Mouse (Mus musculus) mouse embryonic stem cell (cell line): ENCODE measurements around the gene Tmem191c.

Experiments used
- in situ Hi-C, 2 experiments: fragments of 300-500 bp; cut with MboI; formaldehyde crosslinking; loops; 1 replicate in 1 of 2; 3 replicates in 1 of 2; pipeline ENCODE4 v1.14.3; 2019 to 2020; ENCODE audit warnings: low sequenced_read_pairs in 2 of 2, low pct_unique_long_range_greater_than_20kb in 1 of 2, mixed read lengths in 1 of 2; ENCODE audit not compliant: unreplicated experiment in 1 of 2

The Tmem191c gene

DNA sequence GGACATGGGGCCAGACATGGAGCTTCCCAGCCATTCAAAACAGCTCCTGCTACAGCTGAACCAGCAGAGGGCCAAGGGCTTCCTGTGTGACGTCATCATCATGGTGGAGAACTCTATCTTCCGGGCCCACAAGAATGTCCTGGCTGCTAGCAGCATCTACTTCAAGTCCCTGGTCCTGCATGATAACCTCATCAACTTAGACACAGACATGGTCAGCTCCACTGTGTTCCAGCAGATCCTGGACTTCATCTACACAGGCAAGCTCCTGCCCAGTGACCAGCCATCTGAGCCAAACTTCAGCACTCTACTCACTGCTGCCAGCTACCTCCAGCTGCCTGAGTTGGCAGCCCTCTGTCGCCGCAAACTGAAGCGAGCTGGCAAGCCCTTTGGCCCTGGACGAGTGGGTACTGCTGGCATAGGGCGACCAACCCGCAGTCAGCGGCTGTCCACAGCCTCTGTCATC lies 18.5 kb upstream of the Tmem191c start:
- in situ Hi-C loops, result no loop called here

DNA sequence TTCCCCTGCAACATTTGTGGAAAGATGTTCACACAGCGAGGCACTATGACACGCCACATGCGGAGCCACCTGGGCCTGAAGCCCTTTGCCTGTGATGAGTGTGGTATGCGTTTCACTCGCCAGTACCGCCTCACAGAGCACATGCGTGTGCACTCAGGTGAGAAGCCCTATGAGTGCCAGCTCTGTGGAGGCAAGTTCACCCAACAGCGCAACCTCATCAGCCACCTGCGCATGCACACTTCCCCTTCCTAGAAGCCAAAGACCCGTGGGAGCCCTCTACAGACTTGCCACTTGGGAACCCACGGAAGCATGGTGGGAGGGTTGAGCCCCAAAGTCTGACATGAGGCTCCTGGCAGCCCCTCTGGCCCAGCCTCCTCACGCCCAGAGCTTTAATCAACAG lies 17.0 kb upstream of the Tmem191c start:
- in situ Hi-C loops, result no loop called here

- in situ Hi-C loops, result loop anchor here in 1 of 2 experiments (5.0 kb wide), 1 partner anchor 54 kb away; the partner anchor contains the start of gene Rimbp3
These were observed 14.5 kb upstream of the Tmem191c start for GRCm38 (mm10) chr16:17261341-17261740.

GRCm38 (mm10) chr16:17266113-17266512 lies 9.8 kb upstream of the Tmem191c start:
- in situ Hi-C loops, result no loop called here

DNA sequence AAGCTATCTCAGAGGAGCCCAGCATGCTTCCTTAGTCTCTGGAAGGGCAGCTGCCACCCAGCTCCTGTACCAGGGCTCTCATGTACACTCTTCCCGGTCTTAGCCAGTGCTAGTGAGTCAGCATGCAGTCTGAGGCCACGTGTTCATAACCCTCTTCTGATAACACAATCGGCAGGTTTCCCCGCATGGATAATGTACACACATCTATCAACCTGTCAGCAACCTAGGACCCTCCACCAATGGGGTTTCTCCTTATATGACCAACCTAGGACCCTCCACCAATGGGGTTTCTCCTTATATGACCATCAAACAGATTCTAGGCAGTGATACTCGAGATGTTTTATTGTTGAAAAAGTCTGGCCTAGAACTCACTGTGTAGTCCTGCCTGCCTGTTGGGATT lies 7.9 kb upstream of the Tmem191c start:
- in situ Hi-C loops, result no loop called here

DNA sequence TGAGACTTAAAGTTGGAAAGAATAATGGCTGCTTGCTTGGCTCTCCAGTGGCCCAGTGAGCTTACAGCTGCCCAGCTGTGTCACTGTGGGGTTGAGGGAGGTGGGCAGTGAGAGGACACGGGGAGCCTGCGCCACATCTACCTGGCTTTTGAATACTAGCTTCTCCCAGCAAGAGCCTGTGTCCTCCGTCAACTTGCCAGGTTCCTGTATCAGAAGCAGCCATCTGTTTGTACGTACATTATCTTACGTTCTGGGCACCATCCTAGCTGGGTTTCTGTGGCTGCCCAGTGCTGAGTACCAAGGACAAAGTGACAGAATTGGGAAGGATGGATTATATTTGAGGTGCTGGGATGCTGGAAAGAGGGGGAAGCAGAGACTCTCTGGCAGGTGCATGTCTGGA lies 6.0 kb upstream of the Tmem191c start:
- in situ Hi-C loops, result no loop called here

DNA sequence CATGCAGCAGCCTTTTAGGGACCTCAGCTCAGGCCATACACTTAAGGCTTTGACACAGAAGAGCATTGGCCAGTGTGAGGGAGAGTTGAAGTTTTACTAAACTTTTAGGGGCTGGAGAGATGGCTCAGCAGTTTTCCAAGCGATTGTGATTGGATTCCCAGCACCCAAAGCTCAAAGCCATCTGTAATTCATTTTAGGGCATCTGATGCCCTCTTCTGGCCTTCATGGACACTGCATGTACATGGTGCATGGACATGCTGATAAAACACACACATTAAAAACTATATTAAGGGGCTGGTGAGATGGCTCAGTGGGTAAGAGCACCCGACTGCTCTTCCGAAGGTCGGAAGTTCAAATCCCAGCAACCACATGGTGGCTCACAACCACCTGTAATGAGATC lies 4.8 kb upstream of the Tmem191c start:
- in situ Hi-C loops, result no loop called here

DNA sequence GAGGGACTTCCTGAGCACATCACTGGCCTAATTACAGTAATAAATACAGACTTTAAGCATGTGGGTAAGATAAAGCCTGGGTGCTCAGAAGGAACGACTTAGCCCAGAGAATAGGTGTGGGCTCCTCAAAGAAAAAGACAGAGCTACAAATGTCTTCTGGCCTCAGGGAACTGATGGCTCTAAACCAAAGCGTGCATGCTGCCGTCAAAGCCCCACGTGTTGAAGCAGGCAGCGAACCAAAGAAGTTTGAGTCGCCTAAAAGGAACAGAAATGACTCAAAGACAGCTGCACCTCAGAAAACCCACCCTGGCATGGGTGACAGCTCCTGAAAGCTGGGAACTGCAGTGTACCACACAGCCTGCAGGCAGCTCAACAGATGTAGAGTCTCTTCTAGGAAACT lies 4.0 kb upstream of the Tmem191c start:
- in situ Hi-C loops, result no loop called here

- in situ Hi-C loops, result no loop called here
These were observed 581 bp downstream of the Tmem191c start for GRCm38 (mm10) chr16:17276164-17277151.

- in situ Hi-C loops, result no loop called here
These were observed 1.7 kb downstream of the Tmem191c start for GRCm38 (mm10) chr16:17277342-17278211.

- in situ Hi-C loops, result loop anchor here (5.0 kb wide), 2 partner anchors 78 to 198 kb away; partner anchors contain the start of gene Ube2l3 (in 2 of the 2)
These were observed 4.6 kb downstream of the Tmem191c start for GRCm38 (mm10) chr16:17280471-17280870.

DNA sequence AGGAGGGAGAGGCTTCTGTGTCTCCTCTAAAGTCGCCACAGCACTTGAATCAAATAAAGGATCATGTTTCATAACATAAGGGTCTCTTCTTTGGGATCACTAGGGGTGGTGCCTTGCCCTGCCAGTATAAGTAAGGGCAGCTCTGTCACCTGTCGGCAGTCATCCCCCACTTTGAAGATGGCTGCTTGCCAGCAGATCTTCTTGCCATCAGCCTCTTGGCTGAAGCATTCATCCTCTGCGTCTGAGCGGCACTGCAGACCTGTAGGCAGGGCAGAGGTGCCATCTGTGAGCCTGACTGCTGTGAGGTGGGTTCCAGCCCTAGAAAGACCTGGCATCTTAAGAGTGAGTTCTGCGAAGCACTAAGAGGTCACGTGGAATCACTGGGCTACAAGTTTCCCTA lies 7.3 kb downstream of the Tmem191c start:
- in situ Hi-C loops, result loop anchor here (5.0 kb wide), 2 partner anchors 81 to 201 kb away; partner anchors contain the start of gene Ube2l3 (in 2 of the 2)

GRCm38 (mm10) chr16:17287103-17287502 lies 11.2 kb downstream of the Tmem191c start:
- in situ Hi-C loops, result no loop called here

DNA sequence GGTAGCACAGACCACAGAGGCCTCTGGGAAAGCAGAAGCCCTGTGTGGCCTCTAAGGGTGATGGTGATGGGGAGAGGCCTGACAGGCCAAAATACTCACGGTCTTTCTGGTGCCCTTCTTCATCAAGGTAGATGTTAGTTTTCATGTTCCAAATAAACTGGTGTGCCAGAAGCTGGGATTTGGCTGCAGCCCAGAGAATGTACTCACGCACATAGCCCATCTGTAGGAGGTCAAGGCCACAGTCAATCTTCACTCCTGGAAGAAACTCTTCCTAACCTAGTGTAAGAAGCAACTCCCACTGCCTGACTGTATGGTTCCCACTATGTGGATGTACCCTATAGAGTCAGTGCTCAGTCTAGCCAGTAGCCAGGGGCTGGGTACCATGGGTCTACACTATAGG lies 15.1 kb downstream of the Tmem191c start:
- in situ Hi-C loops, result no loop called here

DNA sequence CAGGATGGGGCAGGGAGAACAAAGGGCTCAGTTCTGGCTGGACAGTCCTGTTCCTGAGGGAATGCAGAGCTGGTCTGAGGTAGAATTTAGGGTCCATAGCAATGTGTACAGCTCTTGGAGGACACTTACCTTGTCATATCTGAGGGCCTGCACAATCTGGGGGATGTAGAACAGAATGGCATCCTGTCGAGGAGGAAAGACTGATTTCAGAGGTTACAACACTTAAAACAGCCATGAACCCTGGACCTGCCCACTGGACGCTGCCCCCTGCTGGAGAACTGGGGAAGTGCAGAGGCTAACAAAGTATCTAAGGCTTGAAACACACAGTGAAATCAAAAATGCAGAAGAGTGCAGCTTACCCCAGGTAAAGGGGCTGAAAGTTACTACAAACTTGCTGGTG lies 16.9 kb downstream of the Tmem191c start:
- in situ Hi-C loops, result no loop called here

DNA sequence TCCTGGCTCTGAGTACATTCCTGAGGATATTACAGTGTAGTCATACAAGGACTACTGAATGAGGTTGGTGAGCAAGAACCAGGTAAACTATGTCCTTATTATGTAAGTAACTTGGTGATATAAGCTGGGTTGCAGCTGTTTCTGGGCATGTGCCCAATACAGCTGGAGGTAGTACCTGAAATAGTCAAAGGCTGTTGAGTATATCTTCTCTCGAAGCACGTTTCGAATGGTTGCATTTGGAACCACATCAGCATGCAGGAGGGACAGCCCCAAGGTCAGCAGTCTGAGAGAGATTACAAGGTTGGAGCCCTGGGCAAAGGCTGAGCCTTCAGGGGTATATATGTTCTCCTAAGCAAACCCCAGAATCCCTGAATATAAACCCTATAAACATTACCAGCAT lies 24.9 kb downstream of the Tmem191c start:
- in situ Hi-C loops, result no loop called here

DNA sequence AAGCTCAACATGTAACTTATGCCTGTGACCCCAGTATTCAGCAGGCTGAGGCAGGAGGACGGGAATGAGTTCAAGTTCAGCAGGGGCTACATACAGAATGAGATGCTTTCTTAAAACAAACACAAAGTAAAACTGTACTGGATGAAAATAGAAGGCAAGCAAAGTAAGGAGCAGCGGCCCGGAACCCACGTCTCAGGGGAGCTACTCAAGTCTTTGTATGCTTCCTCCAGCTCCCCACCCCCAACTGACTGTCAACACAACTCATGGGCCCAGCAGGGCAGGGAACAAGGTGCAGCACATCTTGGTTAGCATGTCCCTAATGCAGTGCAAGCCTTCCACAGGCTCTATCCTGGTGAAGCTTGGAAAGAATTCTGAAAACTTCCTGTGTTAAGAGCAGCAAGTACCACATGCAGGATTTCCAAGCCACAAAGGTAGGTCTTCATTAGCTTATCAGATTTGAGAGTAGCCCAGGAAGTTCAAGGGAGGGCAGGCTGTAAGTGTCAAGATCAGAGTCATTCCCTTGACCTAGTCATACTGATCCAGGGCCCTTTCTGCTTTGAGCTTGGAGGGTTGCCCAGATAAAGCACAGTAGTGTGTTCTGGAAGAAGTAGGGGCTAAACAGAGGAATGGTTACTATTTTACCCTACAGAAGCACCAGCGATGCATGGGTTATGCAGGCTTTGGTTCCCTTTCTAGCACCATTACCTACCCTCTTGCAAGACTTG lies 27.8 kb downstream of the Tmem191c start:
- in situ Hi-C loops, result no loop called here

- in situ Hi-C loops, result no loop called here
These were observed 31.6 kb downstream of the Tmem191c start for GRCm38 (mm10) chr16:17307461-17307860.
